ENCODE assay signal across 8 mouse cellular contexts in genomic region chr9:62438085-62438754, GRCm38 (mm10).
A peak's percentile ranks its signal among the peaks of the same experiment; 100 is the strongest.
DNase-seq lines count a peak whose midpoint lies in the region; ATAC-seq and TF ChIP-seq lines count a peak whose summit lies in the region.
"Had no signal": no experiment of that assay in that cellular context is flagged by ENCODE, and none has a peak within 500 bp of the region (broad histone marks: within the 10 kb centered on the region; RNA-seq: fewer than 3 reads in every experiment).

No protein-coding gene starts in this region.

- H3K4me2 ChIP-seq in hindbrain, embryonic 14.5 days (replicated peaks), result no peak overlapping the region
- no peak overlapping the region for H3K4me2 ChIP-seq in neural tube, embryonic 14.5 days (ENCODE audit: low read depth, low read length)
- no peak overlapping the region for H3K4me2 ChIP-seq in liver, embryonic 12.5 days

- no peaks in the 10 kb centered on the region for H3K27me3 ChIP-seq in hindbrain, embryonic 14.5 days (ENCODE audit: control insufficient read depth, insufficient read depth, low read length)
- H3K27me3 ChIP-seq in neural tube, embryonic 14.5 days (ENCODE audit: control insufficient read depth, insufficient read depth, low read length), result no peaks in the 10 kb centered on the region
- no peaks in the 10 kb centered on the region for H3K27me3 ChIP-seq in liver, embryonic 12.5 days (replicated peaks)
- H3K27me3 ChIP-seq: Patski had no signal

- TF ChIP-seq CTCF in cortical plate, adult 2 months (IDR thresholded peaks at IDR 0.05; ENCODE audit: extremely low read depth, insufficient read depth, low read length), result no peak

- ATAC-seq in hindbrain, embryonic 14.5 days (ENCODE audit: low FRiP score), result peak; percentile 14; the same call in 1 of the 2 replicates
- peak; percentile 50; the same call in 1 of the 2 replicates for ATAC-seq in neural tube, embryonic 14.5 days (ENCODE audit: low read depth)
- no peak for ATAC-seq in liver, embryonic 12.5 days
- ATAC-seq: Patski had no signal

- peak overlapping the region; percentile 67 for H3K27ac ChIP-seq in cortical plate, adult 2 months (ENCODE audit: insufficient read depth, low read length)
- H3K27ac ChIP-seq in hindbrain, embryonic 14.5 days, result peak overlapping the region; percentile 78
- peak overlapping the region; percentile 90 for H3K27ac ChIP-seq in neural tube, embryonic 14.5 days (ENCODE audit: low read depth, low read length)
- no peak overlapping the region for H3K27ac ChIP-seq in liver, embryonic 12.5 days

- no peaks in the 10 kb centered on the region for H3K36me3 ChIP-seq in hindbrain, embryonic 14.5 days (replicated peaks; ENCODE audit: control insufficient read depth, insufficient read depth)
- H3K36me3 ChIP-seq in neural tube, embryonic 14.5 days (ENCODE audit: control insufficient read depth, insufficient read depth, low read length), result no peaks in the 10 kb centered on the region
- H3K36me3 ChIP-seq in liver, embryonic 12.5 days, result no peaks in the 10 kb centered on the region

- TF ChIP-seq POLR2A in cortical plate, adult 2 months (IDR thresholded peaks at IDR 0.05; ENCODE audit: extremely low read depth, insufficient read depth, low read length), result no peak

- H3K4me3 ChIP-seq in cortical plate, adult 2 months (ENCODE audit: insufficient read depth, low read length), result no peak overlapping the region
- no peak overlapping the region for H3K4me3 ChIP-seq in hindbrain, embryonic 14.5 days (replicated peaks; ENCODE audit: low read length)
- H3K4me3 ChIP-seq in neural tube, embryonic 14.5 days (ENCODE audit: low read depth, low read length), result no peak overlapping the region
- H3K4me3 ChIP-seq in liver, embryonic 12.5 days, result no peak overlapping the region

- no peaks in the 10 kb centered on the region for H3K9me3 ChIP-seq in hindbrain, embryonic 14.5 days (ENCODE audit: control insufficient read depth, low read length)
- no peaks in the 10 kb centered on the region for H3K9me3 ChIP-seq in neural tube, embryonic 14.5 days (ENCODE audit: control insufficient read depth, low read length)
- no peaks in the 10 kb centered on the region for H3K9me3 ChIP-seq in liver, embryonic 12.5 days (replicated peaks)

- peak; percentile 10 for DNase-seq in kidney, postnatal 10 days
- no peak for DNase-seq in kidney, adult 9 months
- DNase-seq in hindbrain, embryonic 14.5 days (ENCODE audit: low spot score), result no peak
- DNase-seq in thymus, postnatal 25 days, result no peak

- peak overlapping the region; percentile 4 for H3K9ac ChIP-seq in hindbrain, embryonic 14.5 days
- H3K9ac ChIP-seq in neural tube, embryonic 14.5 days (replicated peaks; ENCODE audit: low read depth, low read length), result 0 out of 2 replicates have a peak overlapping the region, but pooled peaks have one; percentile 13
- no peak overlapping the region for H3K9ac ChIP-seq in liver, embryonic 12.5 days

- peaks cover 10% of the 10 kb centered on the region for H3K4me1 ChIP-seq in cortical plate, adult 2 months (ENCODE audit: control insufficient read depth, insufficient read depth, low read length)
- H3K4me1 ChIP-seq in hindbrain, embryonic 14.5 days (replicated peaks; ENCODE audit: control insufficient read depth, insufficient read depth, low read length), result peaks cover 22% of the 10 kb centered on the region
- H3K4me1 ChIP-seq in neural tube, embryonic 14.5 days (ENCODE audit: control insufficient read depth, insufficient read depth, low read length), result peaks cover 13% of the 10 kb centered on the region
- peaks cover 17% of the 10 kb centered on the region for H3K4me1 ChIP-seq in liver, embryonic 12.5 days

- WGBS in hindbrain, embryonic 14.5 days, result 70% methylated on average over 5 of the region's 5 CpGs
- 55% methylated on average over 5 of the region's 5 CpGs for WGBS in neural tube, embryonic 14.5 days
- WGBS in liver, embryonic 12.5 days (ENCODE audit: insufficient replicate concordance), result 71% methylated on average over 5 of the region's 5 CpGs
